Mouse (Mus musculus) neural tube, embryonic 11.5 days (tissue): Measurements from ENCODE around the gene Mfsd4b3. TPM values are rescaled to one million over a fixed set of nuclear protein-coding genes. Genes with fewer than 3 reads are reported as not detected.

Experiments
- ATAC-seq: fragments of 200-750 bp; cut with Nextera tagmentation; 2 replicates; pipeline ENCODE4 v1.8.0; 2017; ENCODE audit warnings: moderate number of reproducible peaks, mild to moderate bottlenecking, moderate TSS enrichment, moderate library complexity; ENCODE audit not compliant: insufficient read depth, low FRiP score, low TSS enrichment
- DNase-seq: peaks from one replicate; pipeline ENCODE4 v3.0.0-alpha.2; 2015; ENCODE audit warnings: low spot score
- H3K27ac ChIP-seq: fragments of 300-500 bp; sonication (generic); 2 replicates; pipeline ENCODE4 v1.5.1; 2014; ENCODE audit warnings: low read depth, mild to moderate bottlenecking, low read length
- H3K27me3 ChIP-seq: fragments of 300-500 bp; sonication (generic); 2 replicates; pipeline ENCODE4 v1.6.1; 2014; ENCODE audit warnings: mild to moderate bottlenecking, low read length, mixed read lengths; ENCODE audit not compliant: control insufficient read depth, insufficient read depth
- H3K36me3 ChIP-seq: fragments of 300-500 bp; sonication (generic); 2 replicates; pipeline ENCODE4 v1.6.1; 2014; ENCODE audit warnings: mild to moderate bottlenecking, low read length, moderate library complexity, mixed read lengths; ENCODE audit not compliant: control insufficient read depth, insufficient read depth
- H3K4me1 ChIP-seq: fragments of 300-500 bp; sonication (generic); 2 replicates; pipeline ENCODE4 v1.6.1; 2014; ENCODE audit warnings: low read length, mixed read lengths; ENCODE audit not compliant: control insufficient read depth, insufficient read depth
- H3K4me2 ChIP-seq: fragments of 300-500 bp; sonication (generic); 2 replicates; pipeline ENCODE4 v1.6.1; 2014; ENCODE audit warnings: low read depth, mild to moderate bottlenecking, moderate library complexity
- H3K4me3 ChIP-seq: fragments of 300-500 bp; sonication (generic); 2 replicates; pipeline ENCODE4 v1.5.1; 2014; ENCODE audit warnings: low read depth, low read length
- H3K9ac ChIP-seq: fragments of 300-500 bp; sonication (generic); 2 replicates; pipeline ENCODE4 v1.6.1; 2014; ENCODE audit warnings: mild to moderate bottlenecking, low read length
- H3K9me3 ChIP-seq: fragments of 300-500 bp; sonication (generic); 2 replicates; pipeline ENCODE4 v1.6.1; 2016; ENCODE audit warnings: low read length; ENCODE audit not compliant: control insufficient read depth
- WGBS: fragments of 180-500 bp; shearing (Covaris S2); extraction: QIAGEN DNeasy Blood & Tissue Kit; methylation state at CpG from one replicate; pipeline ENCODE4 v1.1.7; 2014; 5-methylcytosine and 5-hydroxymethylcytosine counted together
- polyA plus RNA-seq: library from polyadenylated mRNA; unstranded; fragments of >200 nt; fragmentation: Nextera tagmentation; extraction: Ambion mirVana; gene quantifications from 2 replicates; pipeline ENCODE4 v1.2.1, GENCODE M21; 2014

Gene Mfsd4b3
- polyA plus RNA-seq, 1 experiment from 2014 or later = not detected

DNA sequence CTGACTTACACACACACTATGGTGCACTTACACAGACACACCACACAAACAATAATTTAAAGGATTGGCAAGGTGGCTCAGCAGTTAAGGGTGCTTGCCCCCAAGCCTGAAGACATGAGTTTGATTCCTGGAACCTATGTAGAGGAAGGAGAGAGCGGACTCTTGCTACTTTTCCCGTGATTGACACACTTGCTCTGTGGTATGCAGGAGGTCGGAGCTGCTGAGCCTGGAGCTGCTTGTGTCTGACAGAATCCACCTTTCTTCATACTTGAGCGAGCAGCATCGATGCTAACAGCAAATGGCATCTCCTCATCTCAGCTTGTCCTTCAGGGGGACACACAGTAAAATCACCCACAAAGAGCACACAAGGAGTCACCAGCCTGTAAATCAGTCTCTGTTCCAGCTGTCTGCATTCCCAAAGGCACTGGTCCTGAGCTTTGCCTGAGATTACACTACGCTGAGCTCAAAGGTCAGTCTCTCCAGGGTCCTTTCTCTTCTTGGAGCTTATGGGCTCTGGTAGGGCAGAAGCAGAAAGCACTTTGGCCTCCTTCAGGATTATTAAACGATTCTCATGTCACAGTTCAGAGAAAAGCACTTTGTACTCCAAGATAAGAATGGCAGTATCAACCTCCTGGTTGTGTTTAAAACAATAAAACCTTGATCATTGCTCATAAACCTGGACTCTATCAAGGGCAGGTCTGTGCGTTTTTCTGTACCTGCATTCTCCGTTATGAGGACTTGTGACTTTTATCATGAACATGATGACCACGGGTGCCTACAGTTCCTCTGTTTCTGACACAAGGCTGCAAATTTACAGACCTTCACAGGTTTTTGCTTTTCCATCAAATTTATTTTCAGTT lies 52.9 kb downstream of the Mfsd4b3 start:
- 87% methylated on average over 10 of the region's 10 CpGs for WGBS
- DNase-seq (no peak), ATAC-seq (no peak)
- H3K27ac ChIP-seq = no peak overlapping the region
- H3K4me2 ChIP-seq = no peak overlapping the region
- no peak overlapping the region for H3K4me3 ChIP-seq
- no peaks in the 10 kb centered on the region for H3K36me3 ChIP-seq
- H3K27me3 ChIP-seq = no peaks in the 10 kb centered on the region
- H3K9me3 ChIP-seq = no peaks in the 10 kb centered on the region
- H3K4me1 ChIP-seq = no peaks in the 10 kb centered on the region
- H3K9ac ChIP-seq = no peak overlapping the region

DNA sequence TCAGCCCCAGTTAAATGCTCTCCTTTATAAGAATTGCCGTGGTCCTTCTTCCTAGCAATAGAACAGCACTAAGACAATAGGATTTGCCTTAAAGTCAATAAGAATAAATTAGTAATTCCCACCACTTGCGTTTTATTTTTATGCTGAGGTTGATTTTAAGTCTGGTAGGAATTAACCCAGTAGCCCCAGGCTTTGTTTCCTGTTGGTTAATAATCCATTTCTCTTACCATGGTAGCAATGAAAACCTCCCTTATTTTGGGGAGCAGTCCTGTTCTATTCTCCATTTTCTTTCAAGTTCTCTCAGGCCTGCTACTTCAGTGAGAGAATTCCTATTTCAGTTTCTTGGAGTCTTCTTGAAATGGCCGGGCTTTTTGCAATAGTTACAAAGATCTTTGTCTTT lies 55.8 kb downstream of the Mfsd4b3 start:
- H3K4me2 ChIP-seq = no peak overlapping the region
- H3K36me3 ChIP-seq = no peaks in the 10 kb centered on the region
- H3K9me3 ChIP-seq = no peaks in the 10 kb centered on the region
- WGBS = 81% methylated on average over 3 of the region's 3 CpGs
- no peaks in the 10 kb centered on the region for H3K4me1 ChIP-seq
- H3K27ac ChIP-seq = no peak overlapping the region
- no peaks in the 10 kb centered on the region for H3K27me3 ChIP-seq
- H3K9ac ChIP-seq = no peak overlapping the region
- ATAC-seq = no peak
- H3K4me3 ChIP-seq = no peak overlapping the region
- DNase-seq = no peak

DNA sequence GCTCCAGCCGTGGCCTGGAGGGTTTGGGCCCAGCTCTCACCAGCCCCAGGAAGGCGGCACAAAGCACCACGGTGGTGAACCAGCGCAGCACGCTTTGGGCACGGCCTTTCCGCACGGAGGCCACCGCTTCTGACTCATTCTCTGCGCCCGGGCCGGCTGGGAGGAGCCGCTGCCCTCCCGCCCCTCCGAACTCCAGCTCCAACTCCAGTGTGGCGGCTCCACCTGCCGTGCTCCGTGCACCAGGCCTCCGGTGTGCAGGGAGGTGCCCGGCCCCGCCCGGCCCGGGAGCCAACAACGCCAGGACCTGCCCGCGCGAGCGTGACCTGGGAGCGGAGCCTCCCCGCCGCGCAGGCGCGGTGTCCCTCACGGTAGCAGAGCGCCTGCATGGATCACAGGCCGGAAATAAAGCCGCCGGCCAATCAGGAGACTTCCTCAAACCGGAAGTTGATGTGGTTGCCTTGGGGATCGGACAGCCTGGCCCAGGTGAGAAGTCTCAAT lies 61.0 kb downstream of the Mfsd4b3 start, which contains the start of gene Mfsd4b4:
Mfsd4b4 (minus strand) TSS at position 365 of the 498 bp plus-strand sequence.
- Histone ChIP-seq H3K4me2 (peak within 1 kb of the TSS; percentile 89), H3K27ac (peak within 1 kb of the TSS; percentile 70; the same call in 1 of the 2 replicates), H3K9ac (peak within 1 kb of the TSS; percentile 87), H3K4me3 (peak within 1 kb of the TSS; percentile 73), H3K27me3 (no peaks in the 10 kb centered on the region), H3K36me3 (no peaks in the 10 kb centered on the region), H3K9me3 (no peaks in the 10 kb centered on the region), H3K4me1 (peaks cover 6% of the 10 kb centered on the region; the same call in 1 of the 2 replicates)
- 2% methylated on average over 41 of the region's 41 CpGs for WGBS
- ATAC-seq = peak; percentile 98
- DNase-seq = peak; percentile 91

Other genes with a start within 250 kb of the Mfsd4b3 start
- gene Rev3l, start 228.0 kb downstream of the Mfsd4b3 start, polyA plus RNA-seq = 24.4 and 27.4 TPM in 2 replicates
- gene Mfsd4b4, start 60.9 kb downstream of the Mfsd4b3 start, polyA plus RNA-seq = 4.2 and 4.7 TPM in 2 replicates
- gene Mfsd4b2, start 33.2 kb downstream of the Mfsd4b3 start, polyA plus RNA-seq = not detected in 2 replicates
- 0.08 and 0.22 TPM in 2 replicates for gene Mfsd4b5, start 26.5 kb upstream of the Mfsd4b3 start, polyA plus RNA-seq
- not detected in 2 replicates for gene Mfsd4b1, start 65.1 kb upstream of the Mfsd4b3 start, polyA plus RNA-seq
- 3.8 and 4.4 TPM in 2 replicates for gene Slc16a10, start 182.1 kb upstream of the Mfsd4b3 start, polyA plus RNA-seq